Mouse (Mus musculus): ENCODE results near the gene Dad1. TPM values are rescaled to one million over a fixed set of nuclear protein-coding genes. Genes with fewer than 3 reads are reported as not detected.

Gene Dad1
- polyA plus RNA-seq, 1 experiment from 2014 or later: 309 TPM

GRCm38 (mm10) chr14:54209932-54210331, 44.0 kb downstream of the Dad1 start:
- Histone ChIP-seq H3K27ac (ENCODE audit: low read depth, low read length) (no peak overlapping the region), H3K36me3 (ENCODE audit: control insufficient read depth, insufficient read depth, low read length) (no peaks in the 10 kb centered on the region), H3K27me3 (replicated peaks; ENCODE audit: control insufficient read depth, insufficient read depth, low read length) (peaks cover 3% of the 10 kb centered on the region; the same call in 1 of the 2 replicates), H3K9ac (ENCODE audit: low read depth, low read length) (no peak overlapping the region), H3K4me2 (no peak overlapping the region), H3K4me1 (replicated peaks; ENCODE audit: control insufficient read depth, insufficient read depth, low read length) (peaks cover 5% of the 10 kb centered on the region; the same call in 1 of the 2 replicates), H3K9me3 (ENCODE audit: control insufficient read depth, low read length) (no peaks in the 10 kb centered on the region), H3K4me3 (ENCODE audit: low read depth, low read length) (no peak overlapping the region)
- DNase-seq (ENCODE audit: low spot score) (no peak), ATAC-seq (replicated peaks; ENCODE audit: low FRiP score) (no peak)
- WGBS: 82% methylated on average over 5 of the region's 5 CpGs

- ATAC-seq (replicated peaks; ENCODE audit: low FRiP score) (no peak), DNase-seq (ENCODE audit: low spot score) (no peak)
- Histone ChIP-seq H3K9ac (ENCODE audit: low read depth, low read length) (no peak overlapping the region), H3K27ac (ENCODE audit: low read depth, low read length) (no peak overlapping the region), H3K4me1 (replicated peaks; ENCODE audit: control insufficient read depth, insufficient read depth, low read length) (peaks cover 14% of the 10 kb centered on the region), H3K4me2 (no peak overlapping the region), H3K9me3 (ENCODE audit: control insufficient read depth, low read length) (no peaks in the 10 kb centered on the region), H3K36me3 (ENCODE audit: control insufficient read depth, insufficient read depth, low read length) (no peaks in the 10 kb centered on the region), H3K4me3 (ENCODE audit: low read depth, low read length) (no peak overlapping the region), H3K27me3 (replicated peaks; ENCODE audit: control insufficient read depth, insufficient read depth, low read length) (peaks cover 3% of the 10 kb centered on the region; the same call in 1 of the 2 replicates)
- WGBS: 71% methylated on average over 6 of the region's 6 CpGs
These were observed 45.2 kb downstream of the Dad1 start for GRCm38 (mm10) chr14:54208741-54209140.

- H3K4me1 ChIP-seq (replicated peaks; ENCODE audit: control insufficient read depth, insufficient read depth, low read length): peaks cover 19% of the 10 kb centered on the region
- peaks cover 3% of the 10 kb centered on the region; the same call in 1 of the 2 replicates for H3K27me3 ChIP-seq (replicated peaks; ENCODE audit: control insufficient read depth, insufficient read depth, low read length)
- H3K4me3 ChIP-seq (ENCODE audit: low read depth, low read length): no peak overlapping the region
- H3K9me3 ChIP-seq (ENCODE audit: control insufficient read depth, low read length): no peaks in the 10 kb centered on the region
- H3K36me3 ChIP-seq (ENCODE audit: control insufficient read depth, insufficient read depth, low read length): no peaks in the 10 kb centered on the region
- no peak for DNase-seq (ENCODE audit: low spot score)
- H3K4me2 ChIP-seq: no peak overlapping the region
- H3K9ac ChIP-seq (ENCODE audit: low read depth, low read length): no peak overlapping the region
- 69% methylated on average over 5 of the region's 5 CpGs for WGBS
- ATAC-seq (replicated peaks; ENCODE audit: low FRiP score): no peak
- H3K27ac ChIP-seq (ENCODE audit: low read depth, low read length): no peak overlapping the region
These were observed 46.0 kb downstream of the Dad1 start for GRCm38 (mm10) chr14:54207924-54208323.

GRCm38 (mm10) chr14:54206750-54207550, 47.0 kb downstream of the Dad1 start:
- DNase-seq (ENCODE audit: low spot score) (no peak), ATAC-seq (replicated peaks; ENCODE audit: low FRiP score) (no peak)
- Histone ChIP-seq H3K4me1 (replicated peaks; ENCODE audit: control insufficient read depth, insufficient read depth, low read length) (peaks cover 19% of the 10 kb centered on the region), H3K9ac (ENCODE audit: low read depth, low read length) (no peak overlapping the region), H3K4me3 (ENCODE audit: low read depth, low read length) (no peak overlapping the region), H3K27ac (ENCODE audit: low read depth, low read length) (no peak overlapping the region), H3K36me3 (ENCODE audit: control insufficient read depth, insufficient read depth, low read length) (no peaks in the 10 kb centered on the region), H3K9me3 (ENCODE audit: control insufficient read depth, low read length) (no peaks in the 10 kb centered on the region), H3K4me2 (no peak overlapping the region), H3K27me3 (replicated peaks; ENCODE audit: control insufficient read depth, insufficient read depth, low read length) (peaks cover 3% of the 10 kb centered on the region; the same call in 1 of the 2 replicates)
- 64% methylated on average over 15 of the region's 15 CpGs for WGBS

GRCm38 (mm10) chr14:54206309-54206708, 47.6 kb downstream of the Dad1 start:
- WGBS: 73% methylated on average over 5 of the region's 5 CpGs
- no peak for ATAC-seq (replicated peaks; ENCODE audit: low FRiP score)
- H3K4me2 ChIP-seq: no peak overlapping the region

GRCm38 (mm10) chr14:54205904-54206303, 48.0 kb downstream of the Dad1 start:
- no peak overlapping the region for H3K9ac ChIP-seq (ENCODE audit: low read depth, low read length)
- ATAC-seq (replicated peaks; ENCODE audit: low FRiP score) (no peak), DNase-seq (ENCODE audit: low spot score) (no peak)
- peaks cover 19% of the 10 kb centered on the region for H3K4me1 ChIP-seq (replicated peaks; ENCODE audit: control insufficient read depth, insufficient read depth, low read length)
- H3K9me3 ChIP-seq (ENCODE audit: control insufficient read depth, low read length): no peaks in the 10 kb centered on the region
- 47% methylated on average over 6 of the region's 6 CpGs for WGBS
- no peak overlapping the region for H3K4me3 ChIP-seq (ENCODE audit: low read depth, low read length)
- H3K36me3 ChIP-seq (ENCODE audit: control insufficient read depth, insufficient read depth, low read length): no peaks in the 10 kb centered on the region
- no peak overlapping the region for H3K27ac ChIP-seq (ENCODE audit: low read depth, low read length)
- H3K4me2 ChIP-seq: no peak overlapping the region
- H3K27me3 ChIP-seq (replicated peaks; ENCODE audit: control insufficient read depth, insufficient read depth, low read length): no peaks in the 10 kb centered on the region

More at GRCm38 (mm10) chr14:54206309-54206708, 47.6 kb downstream of the Dad1 start:
- Histone ChIP-seq H3K36me3 (ENCODE audit: control insufficient read depth, insufficient read depth, low read length) (no peaks in the 10 kb centered on the region), H3K27ac (ENCODE audit: low read depth, low read length) (no peak overlapping the region), H3K4me3 (ENCODE audit: low read depth, low read length) (no peak overlapping the region), H3K4me1 (replicated peaks; ENCODE audit: control insufficient read depth, insufficient read depth, low read length) (peaks cover 19% of the 10 kb centered on the region), H3K9me3 (ENCODE audit: control insufficient read depth, low read length) (no peaks in the 10 kb centered on the region), H3K9ac (ENCODE audit: low read depth, low read length) (no peak overlapping the region), H3K27me3 (replicated peaks; ENCODE audit: control insufficient read depth, insufficient read depth, low read length) (no peaks in the 10 kb centered on the region)
- DNase-seq (ENCODE audit: low spot score): no peak

GRCm38 (mm10) chr14:54204786-54205185, 49.1 kb downstream of the Dad1 start:
- no peak overlapping the region for H3K9ac ChIP-seq (ENCODE audit: low read depth, low read length)
- no peaks in the 10 kb centered on the region for H3K9me3 ChIP-seq (ENCODE audit: control insufficient read depth, low read length)
- no peak overlapping the region for H3K27ac ChIP-seq (ENCODE audit: low read depth, low read length)
- no peak for DNase-seq (ENCODE audit: low spot score)
- ATAC-seq (replicated peaks; ENCODE audit: low FRiP score): no peak
- no peak overlapping the region for H3K4me3 ChIP-seq (ENCODE audit: low read depth, low read length)
- no peaks in the 10 kb centered on the region for H3K27me3 ChIP-seq (replicated peaks; ENCODE audit: control insufficient read depth, insufficient read depth, low read length)
- no peaks in the 10 kb centered on the region for H3K36me3 ChIP-seq (ENCODE audit: control insufficient read depth, insufficient read depth, low read length)
- no peak overlapping the region; the same call in 1 of the 2 replicates for H3K4me2 ChIP-seq
- WGBS: 78% methylated on average over 4 of the region's 4 CpGs
- peaks cover 19% of the 10 kb centered on the region for H3K4me1 ChIP-seq (replicated peaks; ENCODE audit: control insufficient read depth, insufficient read depth, low read length)

GRCm38 (mm10) chr14:54204311-54204710, 49.6 kb downstream of the Dad1 start:
- Histone ChIP-seq H3K27me3 (replicated peaks; ENCODE audit: control insufficient read depth, insufficient read depth, low read length) (no peaks in the 10 kb centered on the region), H3K36me3 (ENCODE audit: control insufficient read depth, insufficient read depth, low read length) (no peaks in the 10 kb centered on the region), H3K9ac (ENCODE audit: low read depth, low read length) (no peak overlapping the region), H3K27ac (ENCODE audit: low read depth, low read length) (no peak overlapping the region), H3K9me3 (ENCODE audit: control insufficient read depth, low read length) (no peaks in the 10 kb centered on the region), H3K4me1 (replicated peaks; ENCODE audit: control insufficient read depth, insufficient read depth, low read length) (peaks cover 19% of the 10 kb centered on the region), H3K4me3 (ENCODE audit: low read depth, low read length) (no peak overlapping the region), H3K4me2 (peak overlapping the region; percentile 29; the same call in 1 of the 2 replicates)
- ATAC-seq (replicated peaks; ENCODE audit: low FRiP score) (peak; percentile 96), DNase-seq (ENCODE audit: low spot score) (no peak)
- WGBS: 28% methylated on average over 8 of the region's 8 CpGs

- Histone ChIP-seq H3K27ac (ENCODE audit: low read depth, low read length) (no peak overlapping the region), H3K9ac (ENCODE audit: low read depth, low read length) (no peak overlapping the region), H3K4me3 (ENCODE audit: low read depth, low read length) (no peak overlapping the region), H3K9me3 (ENCODE audit: control insufficient read depth, low read length) (no peaks in the 10 kb centered on the region), H3K4me1 (replicated peaks; ENCODE audit: control insufficient read depth, insufficient read depth, low read length) (peaks cover 19% of the 10 kb centered on the region), H3K4me2 (peak overlapping the region; percentile 29; the same call in 1 of the 2 replicates), H3K27me3 (replicated peaks; ENCODE audit: control insufficient read depth, insufficient read depth, low read length) (no peaks in the 10 kb centered on the region), H3K36me3 (ENCODE audit: control insufficient read depth, insufficient read depth, low read length) (no peaks in the 10 kb centered on the region)
- DNase-seq (ENCODE audit: low spot score): no peak
- WGBS: 88% methylated on average over 10 of the region's 10 CpGs
- ATAC-seq (replicated peaks; ENCODE audit: low FRiP score): no peak
These were observed 50.1 kb downstream of the Dad1 start for GRCm38 (mm10) chr14:54203776-54204175.
